Mouse (Mus musculus) bone marrow, adult 2 months (tissue): ENCODE data around the gene Krtap11-1. TPM values are rescaled to one million over a fixed set of nuclear protein-coding genes. Genes with fewer than 3 reads are reported as not detected.

Experiments
- H3K27ac ChIP-seq: fragments of 200-500 bp; 2 replicates; pipeline ENCODE4 v1.5.1; 2012; ENCODE audit warnings: low read depth, mild to moderate bottlenecking, control low read depth, inconsistent platforms, low read length; ENCODE audit not compliant: control insufficient read depth, poor library complexity, insufficient read depth
- H3K4me1 ChIP-seq: fragments of 200-500 bp; 2 replicates; pipeline ENCODE4 v1.6.1; 2011; ENCODE audit warnings: low read length; ENCODE audit not compliant: control insufficient read depth, insufficient read depth
- H3K4me3 ChIP-seq: fragments of 200-500 bp; replicated peaks from 2 replicates; pipeline ENCODE3; 2011; ENCODE audit warnings: mild to moderate bottlenecking, low read depth, low read length, control low read depth; ENCODE audit not compliant: control insufficient read depth
- CTCF ChIP-seq: fragments of 200-500 bp; IDR thresholded peaks from 2 replicates; pipeline ENCODE4 v1.5.1; 2011; ENCODE audit warnings: low read length, control low read depth; ENCODE audit not compliant: control insufficient read depth, insufficient read depth
- POLR2A ChIP-seq: fragments of 200-500 bp; IDR thresholded peaks from 2 replicates; pipeline ENCODE4 v1.6.1; 2011; ENCODE audit warnings: low read depth, mild to moderate bottlenecking, control low read depth, low read length, borderline replicate concordance; ENCODE audit not compliant: control insufficient read depth
- WGBS: fragments of 180-500 bp; shearing (Covaris S2); methylation state at CpG from one replicate; pipeline ENCODE4 v1.1.7; 2018; 5-methylcytosine and 5-hydroxymethylcytosine counted together
- polyA plus RNA-seq: library from polyadenylated mRNA; stranded (reverse); fragments of >200 nt; gene quantifications from 2 replicates; pipeline ENCODE4 v1.2.4, GENCODE M21; 2011; ENCODE audit warnings: low replicate concordance; ENCODE audit not compliant: missing spikeins, insufficient read depth, insufficient read length

Krtap11-1 gene
- polyA plus RNA-seq, 1 experiment: not detected

DNA sequence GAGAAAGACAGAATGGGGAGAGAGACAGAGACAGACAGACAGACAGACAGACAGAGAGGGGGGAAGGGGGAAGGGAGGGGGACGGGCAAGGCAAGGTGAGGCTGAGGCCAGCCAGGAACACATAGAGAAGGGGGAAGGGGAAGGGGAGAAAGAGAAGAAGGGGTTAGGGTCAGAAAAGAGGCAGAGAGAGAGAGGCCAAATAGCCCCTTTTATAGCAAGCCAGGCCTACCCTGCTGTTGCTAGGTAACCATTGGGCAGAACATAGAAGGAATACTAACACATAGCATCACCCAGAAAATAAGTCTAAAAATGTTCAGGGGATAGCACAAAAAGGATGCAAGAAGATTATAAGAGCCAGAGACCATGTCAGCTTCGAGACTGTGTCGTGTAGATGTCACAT lies 42.6 kb downstream of the Krtap11-1 start:
- no peak overlapping the region for H3K27ac ChIP-seq
- H3K4me1 ChIP-seq: peaks cover 1% of the 10 kb centered on the region; the same call in 1 of the 2 replicates
- TF ChIP-seq CTCF: no peak
- WGBS: 77% methylated on average over 3 of the region's 3 CpGs
- no peak overlapping the region for H3K4me3 ChIP-seq

DNA sequence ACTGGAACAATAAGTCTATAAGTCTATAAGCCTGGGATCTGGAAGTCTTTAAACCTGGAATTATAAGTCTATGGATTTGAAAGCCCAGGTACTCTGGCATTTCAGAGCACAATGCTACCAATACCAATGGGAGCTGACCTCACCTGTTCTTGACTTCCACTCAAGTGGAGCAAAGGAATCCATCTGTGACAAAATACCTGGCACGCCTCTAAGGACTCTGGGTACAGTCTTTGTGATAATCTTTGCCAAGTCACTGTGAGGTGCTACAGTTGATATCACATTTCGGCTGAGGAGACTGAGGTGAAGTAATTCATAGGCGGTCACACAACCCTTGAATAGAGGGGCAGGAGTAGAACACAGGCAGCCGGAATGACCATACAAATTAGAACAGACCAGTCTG lies 50.0 kb downstream of the Krtap11-1 start:
- Histone ChIP-seq H3K4me3 (no peak overlapping the region), H3K27ac (no peak overlapping the region), H3K4me1 (peaks cover under 1% of the 10 kb centered on the region; the same call in 1 of the 2 replicates)
- TF ChIP-seq CTCF: no peak
- TF ChIP-seq POLR2A: no peak
- 78% methylated on average over 4 of the region's 4 CpGs for WGBS

DNA sequence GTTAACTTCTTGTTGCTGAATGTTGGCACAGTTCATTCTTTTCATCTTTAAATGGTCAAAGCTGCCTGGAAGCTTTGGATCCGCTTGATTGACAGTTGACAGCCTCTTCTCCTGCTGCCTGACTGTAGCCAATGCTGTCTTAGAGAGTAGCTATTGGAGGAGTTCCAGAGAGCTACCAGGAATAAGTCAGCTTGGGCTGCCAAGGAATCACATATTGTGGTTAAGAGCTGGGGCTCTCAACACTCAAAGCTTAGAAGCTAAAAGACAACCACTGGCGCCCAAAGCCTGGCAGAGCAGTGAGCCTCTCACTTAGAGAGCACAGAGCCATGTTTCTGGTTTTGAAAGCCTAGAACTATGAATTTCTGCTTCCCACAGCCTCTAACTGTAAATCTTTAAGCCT lies 50.4 kb downstream of the Krtap11-1 start:
- no peak overlapping the region for H3K4me3 ChIP-seq
- WGBS: 72% methylated on average over 2 of the region's 2 CpGs

More for the DNA sequence above, 50.4 kb downstream of the Krtap11-1 start:
- no peak overlapping the region for H3K27ac ChIP-seq
- TF ChIP-seq CTCF (no peak), POLR2A (no peak)
- H3K4me1 ChIP-seq: no peaks in the 10 kb centered on the region

Other genes starting within 250 kb of the Krtap11-1 start
- gene Krtap21-1, start 167.3 kb downstream of the Krtap11-1 start, polyA plus RNA-seq: not detected in 2 replicates
- gene Krtap6-2, start 151.1 kb downstream of the Krtap11-1 start, polyA plus RNA-seq: not detected in 2 replicates
- gene Krtap8-1, start 83.2 kb downstream of the Krtap11-1 start, polyA plus RNA-seq: not detected in 2 replicates
- gene Krtap7-1, start 62.9 kb downstream of the Krtap11-1 start, polyA plus RNA-seq: not detected in 2 replicates